ENCODE assay signal across 9 mouse cellular contexts in the genomic region with DNA sequence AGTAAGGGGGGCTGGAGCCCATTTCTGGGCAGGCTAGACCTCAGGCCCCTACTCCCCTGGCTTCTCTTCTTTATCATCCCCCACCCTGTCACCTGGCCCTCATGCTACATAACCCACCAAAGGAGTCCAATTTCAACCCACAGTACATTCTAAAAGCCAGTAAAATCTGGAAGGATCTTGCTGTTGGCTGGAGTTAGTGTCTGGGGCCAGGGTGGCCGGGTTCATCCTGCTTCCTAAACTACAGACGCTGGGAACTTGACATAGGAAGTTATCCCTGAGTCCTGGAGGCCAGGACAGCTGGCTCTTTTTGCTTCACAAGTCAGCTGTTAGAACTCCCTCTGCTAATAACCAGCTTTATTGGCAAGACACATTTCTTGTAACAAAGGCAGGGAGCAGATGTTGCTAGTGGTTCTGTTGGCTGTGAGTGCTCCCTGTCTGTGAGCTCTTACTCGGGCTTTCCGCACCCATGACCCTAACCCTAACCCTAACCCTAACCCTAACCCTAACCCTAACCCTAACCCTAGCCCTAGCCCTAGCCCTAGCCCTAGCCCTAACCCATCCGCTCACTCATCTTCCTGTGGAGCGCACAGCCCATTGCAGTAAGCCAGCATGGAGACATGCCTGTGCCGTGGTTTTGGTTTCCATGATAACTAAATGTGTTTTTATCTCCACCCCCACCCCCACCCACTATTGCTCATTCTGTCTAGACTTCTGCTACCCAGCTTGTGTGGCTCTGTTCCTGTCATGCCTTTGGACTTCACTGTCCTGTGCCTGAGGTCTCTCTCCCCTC.
A peak's percentile ranks its signal among the peaks of the same experiment; 100 is the strongest.
DNase-seq lines count a peak whose midpoint lies in the region; ATAC-seq and TF ChIP-seq lines count a peak whose summit lies in the region.
"Had no signal": no experiment of that assay in that cellular context is flagged by ENCODE, and none has a peak within 500 bp of the region (broad histone marks: within the 10 kb centered on the region; RNA-seq: fewer than 3 reads in every experiment).

No protein-coding gene starts in this region.

- H3K4me2 ChIP-seq in forebrain, embryonic 14.5 days (ENCODE audit: low read length), result no peak overlapping the region
- no peak overlapping the region for H3K4me2 ChIP-seq in intestine, embryonic 16.5 days (ENCODE audit: low read depth, low read length)

- no peak overlapping the region for H3K9ac ChIP-seq in forebrain, embryonic 14.5 days (ENCODE audit: low read length)
- H3K9ac ChIP-seq in intestine, embryonic 16.5 days (ENCODE audit: low read depth, low read length), result no peak overlapping the region

- no peak for TF ChIP-seq POLR2A in cerebellum, adult 2 months (IDR thresholded peaks at IDR 0.05; ENCODE audit: borderline replicate concordance, insufficient read depth, low read length)

- WGBS in forebrain, embryonic 14.5 days, result 86% methylated on average over 7 of the region's 7 CpGs
- 68% methylated on average over 7 of the region's 7 CpGs for WGBS in intestine, embryonic 16.5 days
- WGBS in cerebellum, adult 2 months, result 58% methylated on average over 7 of the region's 7 CpGs

- no peaks in the 10 kb centered on the region for H3K27me3 ChIP-seq in forebrain, embryonic 14.5 days (replicated peaks; ENCODE audit: control insufficient read depth, insufficient read depth, low read length)
- no peaks in the 10 kb centered on the region for H3K27me3 ChIP-seq in intestine, embryonic 16.5 days (replicated peaks; ENCODE audit: control insufficient read depth, insufficient read depth, low read length)
- no peaks in the 10 kb centered on the region for H3K27me3 ChIP-seq in cerebellum, adult 2 months (ENCODE audit: control insufficient read depth, insufficient read depth, low read length)

- ATAC-seq in forebrain, embryonic 14.5 days, result 0 out of 2 replicates have a peak, but pooled peaks have one; percentile 23
- peak; percentile 27 for ATAC-seq in intestine, embryonic 16.5 days

- no peak overlapping the region for H3K27ac ChIP-seq in forebrain, embryonic 14.5 days (ENCODE audit: low read depth, low read length)
- peak overlapping the region; percentile 62 for H3K27ac ChIP-seq in intestine, embryonic 16.5 days (ENCODE audit: low read length)
- no peak overlapping the region for H3K27ac ChIP-seq in cerebellum, adult 2 months (ENCODE audit: insufficient read depth, low read length)

- no peak overlapping the region for H3K4me3 ChIP-seq in forebrain, embryonic 14.5 days (ENCODE audit: low read depth, low read length)
- H3K4me3 ChIP-seq in intestine, embryonic 16.5 days (ENCODE audit: low read length), result no peak overlapping the region
- no peak overlapping the region for H3K4me3 ChIP-seq in cerebellum, adult 2 months (replicated peaks; ENCODE audit: insufficient read depth, low read depth, low read length)

- no peaks in the 10 kb centered on the region for H3K9me3 ChIP-seq in forebrain, embryonic 14.5 days (replicated peaks; ENCODE audit: control insufficient read depth, low read length)
- no peaks in the 10 kb centered on the region for H3K9me3 ChIP-seq in intestine, embryonic 16.5 days (ENCODE audit: control insufficient read depth, low read length)
- H3K9me3 ChIP-seq: G1E had no signal

- peak; percentile 30 for DNase-seq in layer of hippocampus, adult 9-11 months
- no peak for DNase-seq in layer of hippocampus, postnatal 25 days (ENCODE audit: extremely low spot score in 1 of 2, low spot score in 1 of 2)
- DNase-seq in forebrain, embryonic 14.5 days (ENCODE audit: low spot score), result peak; percentile 30
- DNase-seq in lung, postnatal 25 days (ENCODE audit: low spot score), result peak; percentile 72
- no peak for DNase-seq in embryo, embryonic 10.5 days (ENCODE audit: low spot score)
- DNase-seq in cerebellum, adult 2 months, result no peak
- DNase-seq in left cerebral cortex, postnatal 10 days (ENCODE audit: extremely low spot score in 1 of 2, low spot score in 2 of 2), result no peak

- H3K36me3 ChIP-seq in forebrain, embryonic 14.5 days (ENCODE audit: control insufficient read depth, insufficient read depth, low read length), result no peaks in the 10 kb centered on the region
- no peaks in the 10 kb centered on the region for H3K36me3 ChIP-seq in intestine, embryonic 16.5 days (ENCODE audit: control insufficient read depth, insufficient read depth, low read length)
- H3K36me3 ChIP-seq: G1E had no signal

- intact Hi-C loops in left cerebral cortex, postnatal 10 days (cut with DNase I), result no loop called here

- TF ChIP-seq CTCF in cerebellum, adult 2 months (IDR thresholded peaks at IDR 0.05; ENCODE audit: borderline replicate concordance, insufficient read depth, low read depth, low read length), result no peak

- H3K4me1 ChIP-seq in forebrain, embryonic 14.5 days (ENCODE audit: control insufficient read depth, insufficient read depth, low read length), result no peaks in the 10 kb centered on the region
- peaks cover 15% of the 10 kb centered on the region for H3K4me1 ChIP-seq in intestine, embryonic 16.5 days (ENCODE audit: control insufficient read depth, insufficient read depth, low read length)
- peaks cover 5% of the 10 kb centered on the region; the same call in 1 of the 2 replicates for H3K4me1 ChIP-seq in cerebellum, adult 2 months (ENCODE audit: control insufficient read depth, insufficient read depth, low read length)

Comparison
In these comparisons a context has a peak if more than half of its experiments do, and no peak if none do; other contexts are left out.
1. DNase-seq: peak in layer of hippocampus, adult 9-11 months (single experiment), forebrain, embryonic 14.5 days (single experiment) and lung, postnatal 25 days (single experiment); none in layer of hippocampus, postnatal 25 days (0 of 2), embryo, embryonic 10.5 days (single experiment), cerebellum, adult 2 months (0 of 2) and left cerebral cortex, postnatal 10 days (0 of 2).